Mouse (Mus musculus) ES-CJ7 (cell line): ENCODE data around the gene Aamdc.

Experiments
- DNase-seq: peaks from one replicate; pipeline ENCODE4 v3.0.0; 2011; ENCODE audit warnings: low read depth, low spot score

Aamdc gene

DNA sequence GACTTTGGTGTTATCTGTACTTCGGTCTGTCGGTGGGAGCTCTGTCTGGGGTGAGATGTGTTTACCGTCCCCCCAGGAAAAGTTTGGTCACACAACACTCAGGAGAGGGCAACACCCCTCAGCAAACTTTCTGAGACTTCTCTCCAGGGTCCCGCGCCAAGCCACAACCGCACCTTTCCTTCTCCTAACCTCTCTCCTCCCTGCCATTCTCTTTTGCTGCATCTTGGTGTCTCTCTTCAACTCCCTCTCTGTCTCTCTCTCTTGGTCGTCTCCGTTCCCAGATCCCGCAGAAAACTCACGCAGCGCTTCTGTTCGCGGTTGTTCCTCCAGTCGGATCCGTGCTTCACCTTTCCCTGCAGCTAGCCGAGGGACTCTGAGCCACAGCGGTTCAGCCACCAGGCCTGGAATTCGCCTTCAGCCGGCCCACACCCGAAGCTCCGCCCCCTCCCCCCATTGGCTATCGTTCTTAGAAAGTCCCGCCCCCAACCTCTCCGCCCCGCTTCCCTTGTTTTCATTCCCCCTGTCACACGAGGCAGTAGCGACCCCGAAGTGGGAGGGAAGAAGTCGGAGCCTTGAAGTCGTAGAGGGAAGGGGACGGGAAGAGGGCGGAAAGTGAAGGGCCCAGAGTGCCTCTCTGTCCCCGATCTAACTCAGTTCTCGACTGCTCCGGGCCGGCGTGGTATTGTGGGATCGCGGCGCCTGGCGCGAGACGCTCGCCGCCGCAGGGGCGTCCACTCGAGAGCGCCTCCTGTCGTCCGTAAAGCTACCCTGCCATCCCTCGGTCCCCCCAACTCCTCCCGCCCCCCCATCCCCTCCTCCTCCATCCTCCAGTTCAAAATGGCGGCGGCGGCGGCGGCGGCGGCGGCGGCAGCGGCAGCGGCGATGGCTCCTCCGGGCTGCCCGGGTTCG is at the start of gene Aamdc, which contains the start of gene Rsf1:
Gene Aamdc (minus strand): TSS at position 431 of the 909 bp plus-strand sequence.
Gene Rsf1 (plus strand): TSS at position 823 of the 909 bp plus-strand sequence.
- peak; percentile 97 for DNase-seq

DNA sequence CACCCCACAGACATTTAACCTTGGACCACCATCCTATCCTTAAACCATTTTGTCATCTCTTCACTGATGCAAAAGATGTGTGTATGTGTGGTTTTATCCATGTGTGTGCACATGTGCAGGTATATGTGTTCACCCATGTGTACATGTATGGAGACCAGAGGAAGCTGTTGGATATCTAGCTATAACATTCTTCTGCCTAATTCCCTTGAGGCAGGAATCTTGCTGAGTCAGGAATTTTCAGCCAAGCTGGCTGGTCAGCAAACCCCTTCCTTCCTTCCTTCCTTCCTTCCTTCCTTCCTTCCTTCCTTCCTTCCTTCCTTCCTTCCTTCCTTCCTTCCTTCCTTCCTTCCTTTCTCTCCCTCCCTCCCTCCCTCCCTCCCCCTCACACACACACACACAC is 44.1 kb upstream of the Aamdc start:
- no peak for DNase-seq

- no peak for DNase-seq
Measured at GRCm38 (mm10) chr7:97622676-97623075, 43.4 kb upstream of the Aamdc start.

- DNase-seq, result no peak
Measured at GRCm38 (mm10) chr7:97621346-97621745, 42.0 kb upstream of the Aamdc start.

DNA sequence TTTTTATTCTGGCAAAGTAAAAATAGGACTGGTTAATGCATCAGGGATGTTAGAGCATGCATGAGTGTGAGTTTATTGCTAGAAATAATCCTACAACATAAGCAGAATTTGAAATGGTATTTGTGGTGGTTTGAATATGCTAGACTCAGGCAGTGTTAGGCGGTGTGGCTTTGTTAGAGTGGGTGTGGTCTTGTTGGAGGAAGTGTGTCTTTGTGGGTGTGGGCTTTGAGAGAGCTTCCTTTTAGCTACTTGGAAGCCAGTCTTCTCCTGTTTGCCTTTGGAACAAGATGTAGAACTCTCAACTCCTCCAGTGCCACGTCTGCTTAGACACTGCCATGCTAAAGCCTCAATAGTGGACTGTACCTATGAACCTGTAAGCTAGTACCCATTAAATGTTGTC is 19.3 kb upstream of the Aamdc start:
- DNase-seq, result peak; percentile 62

- no peak for DNase-seq
Measured at GRCm38 (mm10) chr7:97593535-97593934, 14.2 kb upstream of the Aamdc start.

DNA sequence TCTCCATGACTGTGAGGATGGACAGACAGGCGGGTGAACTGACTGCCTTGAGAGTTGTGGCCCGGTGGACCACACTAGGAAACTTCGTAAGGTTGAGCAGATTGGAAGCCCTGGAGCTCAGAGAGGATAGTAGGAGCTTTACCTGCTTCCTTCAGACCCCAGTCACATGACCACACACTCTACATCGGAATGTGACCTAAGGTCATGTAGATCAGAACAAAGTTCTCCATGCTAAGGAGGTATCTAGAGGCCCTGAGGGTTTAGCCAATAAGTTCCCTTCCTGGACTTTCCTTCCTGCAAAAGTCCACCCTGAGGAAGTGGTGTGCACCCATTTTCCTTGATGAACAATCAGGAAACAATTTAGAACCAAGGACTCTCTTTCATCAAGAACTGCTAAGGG is 13.1 kb upstream of the Aamdc start:
- DNase-seq, result peak; percentile 52

DNA sequence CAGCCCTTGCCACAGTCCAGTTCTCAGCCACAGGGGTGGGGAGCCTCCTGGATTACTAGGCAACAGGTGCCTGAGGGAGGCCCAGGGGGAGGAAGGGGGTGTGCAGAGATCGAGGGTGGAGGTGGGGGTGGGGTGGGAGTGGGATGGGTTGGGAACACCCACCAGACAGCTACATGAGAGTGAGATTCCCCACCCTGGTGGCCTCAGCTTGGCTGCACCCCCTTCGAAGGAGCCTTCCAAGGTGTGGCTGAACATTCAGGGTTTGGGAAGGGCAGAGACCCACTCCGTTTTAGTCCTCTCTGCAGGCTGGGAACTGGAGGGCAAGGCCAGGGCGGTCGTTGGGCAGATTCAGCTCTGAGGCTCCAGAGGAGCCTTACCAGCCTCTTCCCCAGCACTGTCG is 12.0 kb upstream of the Aamdc start:
- DNase-seq, result peak; percentile 55

GRCm38 (mm10) chr7:97590488-97590887 is 11.2 kb upstream of the Aamdc start:
- DNase-seq, result peak; percentile 15

GRCm38 (mm10) chr7:97588506-97588905 is 9.2 kb upstream of the Aamdc start:
- DNase-seq, result no peak

- DNase-seq, result peak; percentile 90
Measured at GRCm38 (mm10) chr7:97580843-97581214, 1.5 kb upstream of the Aamdc start.

DNA sequence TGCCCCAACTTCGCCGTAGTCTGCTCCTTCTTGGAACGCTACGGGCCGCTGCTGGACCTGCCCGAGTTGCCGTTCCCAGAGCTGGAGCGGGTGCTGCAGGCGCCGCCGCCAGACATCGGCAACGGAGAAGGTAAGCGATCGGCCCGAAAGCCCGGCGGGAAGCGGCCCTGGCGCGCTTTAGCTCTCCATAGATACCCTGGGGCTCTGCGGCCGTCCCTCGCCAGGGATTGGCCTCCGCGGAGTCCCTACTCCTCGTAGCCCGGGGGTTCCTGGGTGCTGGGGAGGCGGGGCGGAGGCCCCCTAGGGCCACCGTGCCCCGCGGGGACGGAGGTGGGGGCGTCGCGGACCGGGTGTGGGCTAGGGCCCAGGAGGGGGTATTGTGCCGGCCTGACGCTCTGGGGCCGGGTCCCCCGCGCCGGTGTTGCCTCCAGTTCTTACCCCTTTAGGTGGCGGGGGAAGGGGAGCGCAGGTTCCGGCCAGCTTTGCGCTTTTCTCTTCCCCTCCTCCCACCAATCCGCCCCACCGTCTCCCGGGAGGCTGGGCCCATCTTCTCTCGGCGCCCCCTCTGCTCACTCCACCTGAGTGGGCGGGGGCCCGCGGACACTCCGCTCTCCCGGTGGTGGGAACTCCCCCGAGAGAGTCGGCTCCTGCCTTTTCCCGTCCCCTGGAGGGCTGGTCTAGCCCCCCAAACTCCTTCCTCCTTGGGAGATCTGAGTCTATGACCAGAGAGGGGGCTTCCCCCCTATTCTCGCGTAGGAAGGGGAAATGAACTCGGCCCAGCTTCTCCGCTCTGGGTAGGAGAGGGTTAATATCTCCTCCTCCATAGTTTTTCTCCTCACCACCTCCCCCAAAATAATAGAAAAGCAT is 912 bp upstream of the Aamdc start:
- peak; percentile 44 for DNase-seq

GRCm38 (mm10) chr7:97578361-97579066 is 783 bp downstream of the Aamdc start:
- peak; percentile 43 for DNase-seq

DNA sequence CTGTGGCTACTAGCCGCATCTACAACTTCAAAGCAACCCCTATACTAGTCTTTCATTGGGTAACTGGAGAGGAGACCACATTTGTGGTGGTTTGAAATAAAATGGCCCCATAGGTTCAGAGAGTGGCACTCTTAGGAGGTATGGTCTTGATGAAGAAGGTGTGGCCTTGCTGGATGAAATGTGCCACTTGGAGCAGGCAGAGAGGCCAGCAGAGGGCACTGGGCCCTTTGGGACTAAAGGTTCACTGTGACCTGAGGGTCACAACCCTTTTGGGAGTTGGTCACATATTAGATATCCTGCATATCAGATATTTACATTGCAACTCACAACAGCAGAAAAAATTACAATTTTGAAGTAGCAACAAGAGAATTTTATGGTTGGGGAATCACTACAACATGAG is 8.9 kb downstream of the Aamdc start:
- no peak for DNase-seq

- no peak for DNase-seq
Measured at GRCm38 (mm10) chr7:97569372-97569771, 9.9 kb downstream of the Aamdc start.

- peak; percentile 51 for DNase-seq
Measured at GRCm38 (mm10) chr7:97563576-97563975, 15.7 kb downstream of the Aamdc start.

- no peak for DNase-seq
Measured at GRCm38 (mm10) chr7:97550673-97551072, 28.6 kb downstream of the Aamdc start.

GRCm38 (mm10) chr7:97549301-97549700 is 30.0 kb downstream of the Aamdc start:
- DNase-seq, result no peak

DNA sequence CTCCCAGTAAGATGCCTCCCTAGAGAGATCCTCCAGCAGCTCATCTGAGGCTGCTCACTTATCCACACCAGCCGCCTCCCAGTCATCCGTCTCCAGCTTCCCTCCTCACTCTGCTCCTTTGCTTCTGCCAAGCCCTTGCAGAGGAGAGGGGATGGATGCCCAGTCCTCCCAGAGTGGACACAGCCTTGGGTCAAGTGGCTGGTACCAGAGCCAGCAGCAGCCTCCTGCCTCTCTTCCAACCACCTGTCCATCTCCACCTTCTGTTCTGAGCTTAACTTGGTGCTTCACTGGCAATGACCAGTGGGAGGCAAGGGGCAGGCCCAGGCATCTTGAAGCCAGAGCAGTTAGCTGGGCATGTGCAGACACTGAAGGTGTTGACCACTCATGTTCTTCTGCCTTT is 32.8 kb downstream of the Aamdc start:
- DNase-seq, result no peak

DNA sequence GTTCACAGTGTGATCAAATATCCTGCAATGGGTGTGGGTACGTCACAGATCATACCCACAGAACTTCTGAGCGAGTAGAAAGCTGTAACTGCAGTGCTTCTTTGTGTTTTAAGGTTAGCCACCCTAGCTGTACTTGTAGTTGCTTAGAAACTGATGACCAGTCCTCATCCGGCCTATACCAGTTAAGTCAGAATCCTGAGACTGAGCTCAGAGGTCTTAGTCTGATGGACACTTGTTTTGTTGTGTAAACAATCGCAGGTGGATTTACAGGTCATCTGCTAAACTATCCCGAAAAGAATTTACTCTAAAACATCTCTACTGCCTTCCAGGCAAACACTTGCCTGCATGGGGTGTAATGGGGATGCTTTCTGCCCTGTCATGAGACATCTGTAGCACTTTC is 42.7 kb downstream of the Aamdc start:
- DNase-seq, result no peak

- peak; percentile 82 for DNase-seq
Measured at GRCm38 (mm10) chr7:97535531-97535930, 43.8 kb downstream of the Aamdc start.

GRCm38 (mm10) chr7:97519935-97520334 is 59.4 kb downstream of the Aamdc start:
- DNase-seq, result no peak
